Mouse (Mus musculus) limb, embryonic 12.5 days (tissue): Measurements from ENCODE around the gene Plce1. TPM values are rescaled to one million over a fixed set of nuclear protein-coding genes. Genes with fewer than 3 reads are reported as not detected.

Experiments
- ATAC-seq: fragments of 200-750 bp; cut with Nextera tagmentation; 2 replicates; pipeline ENCODE4 v1.8.0; 2017; ENCODE audit warnings: low read depth, moderate TSS enrichment; ENCODE audit not compliant: insufficient number of reproducible peaks, insufficient read depth, low FRiP score, low TSS enrichment
- H3K27ac ChIP-seq: fragments of 300-500 bp; sonication (generic); 2 replicates; pipeline ENCODE4 v1.5.1; 2016; ENCODE audit warnings: mild to moderate bottlenecking, moderate library complexity
- H3K27me3 ChIP-seq: fragments of 300-500 bp; sonication (generic); 2 replicates; pipeline ENCODE4 v1.6.1; 2016; ENCODE audit warnings: mild to moderate bottlenecking, moderate library complexity
- H3K36me3 ChIP-seq: fragments of 300-500 bp; sonication (generic); 2 replicates; pipeline ENCODE4 v1.6.1; 2016; ENCODE audit warnings: mild to moderate bottlenecking, moderate library complexity
- H3K4me1 ChIP-seq: fragments of 300-500 bp; sonication (generic); replicated peaks from 2 replicates; pipeline ENCODE4 v1.6.1; 2016
- H3K4me2 ChIP-seq: fragments of 300-500 bp; sonication (generic); 2 replicates; pipeline ENCODE4 v1.6.1; 2016; ENCODE audit warnings: mild to moderate bottlenecking, moderate library complexity
- H3K4me3 ChIP-seq: fragments of 300-500 bp; sonication (generic); replicated peaks from 2 replicates; pipeline ENCODE4 v1.5.1; 2016; ENCODE audit warnings: mild to moderate bottlenecking
- H3K9ac ChIP-seq: fragments of 300-500 bp; sonication (generic); replicated peaks from 2 replicates; pipeline ENCODE4 v1.6.1; 2016; ENCODE audit warnings: mild to moderate bottlenecking, moderate library complexity
- H3K9me3 ChIP-seq: fragments of 300-500 bp; sonication (generic); 2 replicates; pipeline ENCODE4 v1.6.1; 2016; ENCODE audit warnings: mild to moderate bottlenecking, moderate library complexity
- WGBS: fragments of 180-500 bp; shearing (Covaris S2); methylation state at CpG from one replicate; pipeline ENCODE4 v1.1.7; 2016; 5-methylcytosine and 5-hydroxymethylcytosine counted together
- polyA plus RNA-seq: library from polyadenylated mRNA; unstranded; fragments of >200 nt; fragmentation: Nextera tagmentation; extraction: Ambion mirVana; gene quantifications from 2 replicates; pipeline ENCODE4 v1.2.1, GENCODE M21; 2016

Plce1 gene
- polyA plus RNA-seq, 1 experiment from 2014 or later, result 7.1 TPM

DNA sequence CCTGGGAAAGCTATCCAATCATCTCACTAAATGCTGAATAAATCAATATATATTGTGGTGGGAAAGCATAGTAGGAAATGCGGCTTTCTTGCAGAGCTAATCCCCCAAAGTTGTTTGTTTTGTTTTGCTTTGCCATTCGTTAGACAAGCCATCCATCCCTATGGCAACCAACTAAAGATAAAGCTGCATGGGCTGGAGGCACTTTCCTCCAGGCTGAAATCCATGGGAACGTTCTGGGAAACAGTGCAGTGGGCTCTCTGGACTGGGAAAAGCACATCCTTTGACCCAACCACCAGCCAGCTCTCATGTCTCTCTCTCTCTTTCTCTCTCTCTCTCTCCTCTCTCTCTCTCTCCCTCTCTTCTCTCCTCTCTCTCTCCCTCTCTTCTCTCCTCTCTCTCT is 248.4 kb downstream of the Plce1 start:
- no peak for ATAC-seq
- no peak overlapping the region for H3K27ac ChIP-seq
- H3K9me3 ChIP-seq, result 0 out of 2 replicates have a peak, but pooled peaks cover 2% of the 10 kb centered on the region
- H3K9ac ChIP-seq, result no peak overlapping the region
- peaks cover 14% of the 10 kb centered on the region for H3K36me3 ChIP-seq
- 23% methylated on average over 3 of the region's 3 CpGs for WGBS
- no peak overlapping the region for H3K4me3 ChIP-seq
- H3K4me2 ChIP-seq, result no peak overlapping the region
- no peaks in the 10 kb centered on the region for H3K4me1 ChIP-seq
- no peaks in the 10 kb centered on the region for H3K27me3 ChIP-seq

GRCm38 (mm10) chr19:38744546-38744945 is 263.6 kb downstream of the Plce1 start:
- Histone ChIP-seq H3K9me3 (no peaks in the 10 kb centered on the region), H3K4me2 (no peak overlapping the region), H3K9ac (no peak overlapping the region), H3K36me3 (no peaks in the 10 kb centered on the region), H3K27me3 (no peaks in the 10 kb centered on the region), H3K4me3 (no peak overlapping the region), H3K4me1 (peaks cover 32% of the 10 kb centered on the region), H3K27ac (peak overlapping the region; percentile 35; the same call in 1 of the 2 replicates)
- ATAC-seq, result no peak
- 46% methylated on average over 8 of the region's 8 CpGs for WGBS

GRCm38 (mm10) chr19:38745810-38746491 is 265.0 kb downstream of the Plce1 start:
- Histone ChIP-seq H3K4me2 (peak overlapping the region; percentile 10; the same call in 1 of the 2 replicates), H3K4me3 (no peak overlapping the region), H3K27me3 (no peaks in the 10 kb centered on the region), H3K4me1 (peaks cover 32% of the 10 kb centered on the region), H3K36me3 (no peaks in the 10 kb centered on the region), H3K9me3 (no peaks in the 10 kb centered on the region), H3K27ac (peak overlapping the region; percentile 31; the same call in 1 of the 2 replicates), H3K9ac (no peak overlapping the region)
- no peak for ATAC-seq
- WGBS, result 56% methylated on average over 10 of the region's 10 CpGs

DNA sequence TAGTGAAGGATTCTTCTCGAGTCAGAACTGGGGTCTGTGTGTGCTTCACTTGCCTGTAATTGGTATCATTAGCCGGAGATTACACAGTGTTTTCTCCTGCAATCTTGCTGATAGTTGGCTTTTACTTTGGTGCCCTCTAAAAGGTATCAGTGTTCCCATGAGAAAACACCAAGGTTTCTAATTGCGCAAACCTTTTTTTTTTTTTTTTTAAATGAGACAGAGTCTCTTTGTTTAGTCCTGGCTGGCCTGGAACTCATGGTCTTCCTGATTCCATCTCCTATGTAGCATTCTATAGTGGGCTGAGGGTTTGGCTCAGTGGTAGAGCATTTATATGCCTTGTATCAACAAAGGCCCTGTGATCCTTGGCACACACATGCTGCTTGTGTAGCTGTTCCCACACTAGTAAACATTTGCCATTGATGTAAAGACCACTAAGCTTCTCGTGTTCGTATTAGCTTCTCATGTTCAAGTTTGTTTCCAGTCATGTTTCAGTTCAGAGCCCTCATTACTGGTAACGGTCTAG is 265.6 kb downstream of the Plce1 start:
- peaks cover 32% of the 10 kb centered on the region for H3K4me1 ChIP-seq
- peak overlapping the region; percentile 10; the same call in 1 of the 2 replicates for H3K4me2 ChIP-seq
- no peaks in the 10 kb centered on the region for H3K9me3 ChIP-seq
- 47% methylated on average over 6 of the region's 6 CpGs for WGBS
- no peaks in the 10 kb centered on the region for H3K27me3 ChIP-seq
- H3K27ac ChIP-seq, result peak overlapping the region; percentile 31; the same call in 1 of the 2 replicates
- no peak overlapping the region for H3K9ac ChIP-seq
- H3K36me3 ChIP-seq, result no peaks in the 10 kb centered on the region
- H3K4me3 ChIP-seq, result no peak overlapping the region
- peak; percentile 43; the same call in 1 of the 2 replicates for ATAC-seq

GRCm38 (mm10) chr19:38750192-38750591 is 269.3 kb downstream of the Plce1 start:
- no peaks in the 10 kb centered on the region for H3K9me3 ChIP-seq
- no peak overlapping the region for H3K9ac ChIP-seq
- no peak overlapping the region for H3K27ac ChIP-seq
- WGBS, result 56% methylated on average over 4 of the region's 4 CpGs
- H3K4me2 ChIP-seq, result no peak overlapping the region
- H3K36me3 ChIP-seq, result no peaks in the 10 kb centered on the region
- ATAC-seq, result no peak
- H3K4me1 ChIP-seq, result peaks cover 20% of the 10 kb centered on the region
- no peak overlapping the region for H3K4me3 ChIP-seq
- H3K27me3 ChIP-seq, result no peaks in the 10 kb centered on the region

DNA sequence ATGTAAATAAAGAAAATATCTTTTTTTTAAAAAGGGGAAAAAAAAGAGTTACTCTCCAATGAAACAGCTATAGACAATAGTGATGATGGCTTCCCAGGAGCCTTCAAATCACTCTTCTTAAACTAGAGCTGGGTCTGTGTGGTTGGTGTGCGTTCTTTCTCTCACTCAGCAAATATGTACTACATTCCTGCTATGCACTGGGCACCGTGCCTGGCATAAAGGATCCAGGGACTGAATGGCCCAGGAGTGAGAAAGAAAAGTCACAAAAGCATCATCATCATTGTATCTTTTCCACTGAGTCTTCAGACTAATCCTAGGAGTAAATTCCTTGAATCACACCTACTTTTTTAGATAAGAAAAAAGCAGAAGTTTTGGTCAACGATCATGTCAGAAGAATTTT is 276.3 kb downstream of the Plce1 start:
- no peak overlapping the region for H3K27ac ChIP-seq
- H3K9me3 ChIP-seq, result no peaks in the 10 kb centered on the region
- H3K9ac ChIP-seq, result no peak overlapping the region
- no peak overlapping the region for H3K4me2 ChIP-seq
- H3K4me1 ChIP-seq, result peaks cover 12% of the 10 kb centered on the region
- H3K36me3 ChIP-seq, result peaks cover 10% of the 10 kb centered on the region; the same call in 1 of the 2 replicates
- no peak overlapping the region for H3K4me3 ChIP-seq
- H3K27me3 ChIP-seq, result no peaks in the 10 kb centered on the region
- no peak for ATAC-seq
- WGBS, result 91% methylated on average over 3 of the region's 3 CpGs

DNA sequence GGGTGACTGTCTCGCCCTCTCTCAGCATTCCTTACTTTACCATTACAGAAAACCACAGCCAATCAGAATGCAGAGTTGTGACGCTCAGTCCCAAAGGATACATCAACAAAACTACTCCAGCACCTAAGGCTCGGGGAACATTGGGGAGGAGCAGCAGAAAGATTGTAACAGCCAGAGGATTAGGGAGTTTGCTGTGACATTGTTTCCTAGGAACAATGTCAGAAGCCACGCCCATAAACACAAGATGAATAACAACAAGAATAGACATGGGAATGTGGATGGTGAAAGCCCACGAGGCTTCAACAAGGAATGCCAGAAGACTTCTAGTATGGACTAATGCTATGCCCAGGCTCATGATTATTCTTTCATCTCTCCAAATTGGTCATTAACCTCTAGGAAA is 277.1 kb downstream of the Plce1 start:
- 64% methylated on average over 5 of the region's 5 CpGs for WGBS
- ATAC-seq, result 0 out of 2 replicates have a peak, but pooled peaks have one; percentile 6

DNA sequence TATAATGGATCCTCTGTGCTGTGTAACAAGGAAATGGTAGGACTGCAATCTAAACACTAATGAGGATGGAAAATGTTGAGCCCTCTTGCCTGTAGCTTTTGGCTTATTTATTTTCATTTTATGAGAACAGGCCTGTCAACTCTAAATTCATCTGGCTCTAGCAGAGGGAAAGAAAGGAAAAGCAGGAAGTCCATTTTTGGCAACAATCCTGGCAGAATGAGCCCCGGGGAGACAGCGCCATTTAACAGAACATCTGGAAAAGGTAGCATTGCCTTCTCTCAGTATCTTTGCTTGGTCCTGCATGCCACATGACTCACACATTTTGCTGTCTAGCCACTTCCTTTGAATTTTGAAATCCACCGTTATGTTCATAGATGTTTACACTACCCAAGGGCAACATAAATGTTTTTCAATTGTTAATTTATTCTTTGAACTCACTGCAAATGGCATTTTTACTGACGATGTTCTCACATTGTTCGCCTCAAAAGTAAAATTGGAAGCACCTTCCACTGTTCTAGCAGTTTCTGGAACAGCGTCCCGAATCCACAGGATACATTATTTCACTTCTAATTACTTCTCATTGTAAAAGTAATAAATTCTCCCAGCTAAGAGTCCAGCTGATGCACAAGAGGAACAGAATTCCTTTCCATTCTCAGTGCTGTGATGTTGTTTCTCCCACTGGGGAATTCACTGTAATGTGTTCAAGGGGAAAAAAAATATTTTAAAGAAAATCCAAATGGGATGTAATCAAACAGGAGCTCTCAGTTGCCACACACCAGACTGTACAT is 278.0 kb downstream of the Plce1 start:
- Histone ChIP-seq H3K27ac (peak overlapping the region; percentile 53), H3K9me3 (no peaks in the 10 kb centered on the region), H3K27me3 (no peaks in the 10 kb centered on the region), H3K9ac (no peak overlapping the region), H3K36me3 (peaks cover 10% of the 10 kb centered on the region; the same call in 1 of the 2 replicates), H3K4me1 (peaks cover 12% of the 10 kb centered on the region), H3K4me3 (no peak overlapping the region), H3K4me2 (no peak overlapping the region)
- 31% methylated on average over 7 of the region's 7 CpGs for WGBS
- ATAC-seq, result 0 out of 2 replicates have a peak, but pooled peaks have one; percentile 15

More for the DNA sequence above, 277.1 kb downstream of the Plce1 start:
- Histone ChIP-seq H3K4me2 (no peak overlapping the region), H3K9ac (no peak overlapping the region), H3K27ac (peak overlapping the region; percentile 53; the same call in 1 of the 2 replicates), H3K9me3 (no peaks in the 10 kb centered on the region), H3K4me3 (no peak overlapping the region), H3K27me3 (no peaks in the 10 kb centered on the region), H3K36me3 (peaks cover 10% of the 10 kb centered on the region; the same call in 1 of the 2 replicates), H3K4me1 (peaks cover 12% of the 10 kb centered on the region)

DNA sequence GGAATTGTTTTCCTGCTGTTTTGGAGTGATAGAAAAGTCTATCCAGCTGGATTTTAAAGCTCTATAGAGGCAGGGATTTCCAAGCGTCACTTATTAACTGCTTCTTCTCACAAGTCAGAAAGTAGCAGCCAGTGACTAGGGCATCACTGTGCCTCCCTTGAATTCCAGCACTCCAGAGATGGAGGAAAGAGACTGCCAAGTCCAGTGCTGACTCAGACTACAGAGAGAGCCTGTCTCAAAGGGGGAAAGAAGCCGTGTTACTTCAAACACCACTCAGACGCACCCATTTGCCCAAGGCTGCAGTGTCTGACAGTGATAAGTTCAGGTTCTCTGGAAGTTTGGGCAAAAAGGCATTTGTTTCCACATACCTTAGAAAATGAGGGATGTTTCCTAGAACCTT is 279.5 kb downstream of the Plce1 start:
- ATAC-seq, result no peak
- Histone ChIP-seq H3K4me3 (no peak overlapping the region), H3K4me1 (peaks cover 12% of the 10 kb centered on the region), H3K4me2 (no peak overlapping the region), H3K9ac (no peak overlapping the region), H3K27ac (no peak overlapping the region), H3K36me3 (peaks cover 10% of the 10 kb centered on the region; the same call in 1 of the 2 replicates), H3K9me3 (no peaks in the 10 kb centered on the region), H3K27me3 (no peaks in the 10 kb centered on the region)
- 57% methylated on average over 3 of the region's 3 CpGs for WGBS

GRCm38 (mm10) chr19:38766306-38766705 is 285.4 kb downstream of the Plce1 start:
- no peaks in the 10 kb centered on the region for H3K9me3 ChIP-seq
- WGBS, result 81% methylated on average over 2 of the region's 2 CpGs
- no peak overlapping the region for H3K4me2 ChIP-seq
- no peaks in the 10 kb centered on the region for H3K4me1 ChIP-seq
- H3K36me3 ChIP-seq, result peaks cover 15% of the 10 kb centered on the region; the same call in 1 of the 2 replicates
- H3K27me3 ChIP-seq, result no peaks in the 10 kb centered on the region
- ATAC-seq, result no peak
- no peak overlapping the region for H3K4me3 ChIP-seq
- no peak overlapping the region for H3K9ac ChIP-seq
- H3K27ac ChIP-seq, result no peak overlapping the region

GRCm38 (mm10) chr19:38775548-38775947 is 294.6 kb downstream of the Plce1 start:
- 55% methylated on average over 4 of the region's 4 CpGs for WGBS
- H3K4me1 ChIP-seq, result 0 out of 2 replicates have a peak, but pooled peaks cover 3% of the 10 kb centered on the region

More at GRCm38 (mm10) chr19:38775548-38775947, 294.6 kb downstream of the Plce1 start:
- H3K4me3 ChIP-seq, result no peak overlapping the region
- H3K9ac ChIP-seq, result no peak overlapping the region
- no peak for ATAC-seq
- H3K27ac ChIP-seq, result no peak overlapping the region
- H3K9me3 ChIP-seq, result no peaks in the 10 kb centered on the region
- no peak overlapping the region for H3K4me2 ChIP-seq
- H3K36me3 ChIP-seq, result no peaks in the 10 kb centered on the region; the same call in 1 of the 2 replicates
- H3K27me3 ChIP-seq, result no peaks in the 10 kb centered on the region
